Mouse (Mus musculus) large intestine, adult 2 months (tissue): ENCODE measurements at regions not wholly inside any gene's neighbourhood (a gene's known extent, or its start where the extent isn't known, plus 50 kb on each side); places are given as distances from the start of the nearest gene placed in this dataset.
"Not testable (repeated sequence)": the region's sequence is repeated elsewhere in the genome, so short reads cannot be mapped to it uniquely, and the experiment has no call there.

Experiments
- DNase-seq: peaks from one replicate; pipeline ENCODE4 v3.0.0-alpha.2; 2012; ENCODE audit warnings: low read depth, low spot score
- WGBS: fragments of 180-500 bp; shearing (Covaris S2); methylation state at CpG from one replicate; pipeline ENCODE4 v1.1.7; 2018; 5-methylcytosine and 5-hydroxymethylcytosine counted together

- DNase-seq, result no peak
- WGBS, result 73% methylated on average over 3 of the region's 3 CpGs
Observed at GRCm38 (mm10) chr4:105702036-105702435, 87.6 kb upstream of the Gm12728 start.

GRCm38 (mm10) chr4:105703408-105703807 is 86.3 kb upstream of the Gm12728 start:
- WGBS, result 74% methylated on average over 3 of the region's 3 CpGs
- no peak for DNase-seq

GRCm38 (mm10) chr4:105704271-105704670 is 85.4 kb upstream of the Gm12728 start:
- WGBS, result 75% methylated on average over 9 of the region's 9 CpGs

GRCm38 (mm10) chr4:105705996-105706395 is 83.7 kb upstream of the Gm12728 start:
- 48% methylated on average over 6 of the region's 6 CpGs for WGBS
- no peak for DNase-seq

More at GRCm38 (mm10) chr4:105704271-105704670, 85.4 kb upstream of the Gm12728 start:
- DNase-seq, result no peak

GRCm38 (mm10) chr4:105708080-105708796 is 81.4 kb upstream of the Gm12728 start:
- 51% methylated on average over 13 of the region's 13 CpGs for WGBS
- no peak for DNase-seq

- WGBS, result 87% methylated on average over 6 of the region's 6 CpGs
- DNase-seq, result no peak
Observed at GRCm38 (mm10) chr4:105713956-105714355, 75.7 kb upstream of the Gm12728 start.

GRCm38 (mm10) chr4:105718080-105718479 is 71.6 kb upstream of the Gm12728 start:
- DNase-seq, result no peak
- 69% methylated on average over 5 of the region's 5 CpGs for WGBS

- WGBS, result 84% methylated on average over 3 of the region's 3 CpGs
- no peak for DNase-seq
Observed at GRCm38 (mm10) chr4:105728696-105729095, 61.0 kb upstream of the Gm12728 start.

GRCm38 (mm10) chr4:105730900-105731299 is 58.8 kb upstream of the Gm12728 start:
- 41% methylated on average over 2 of the region's 2 CpGs for WGBS
- DNase-seq, result no peak

GRCm38 (mm10) chr4:105735116-105735515 is 54.6 kb upstream of the Gm12728 start:
- WGBS, result 90% methylated on average over 7 of the region's 9 CpGs
- not testable (repeated sequence) for DNase-seq
